Mouse (Mus musculus) heart, postnatal 0 days (tissue): ENCODE measurements around the gene Pde4dip. TPM values are rescaled to one million over a fixed set of nuclear protein-coding genes. Genes with fewer than 3 reads are reported as not detected.
A peak's percentile ranks its signal among the peaks of the same experiment; 100 is the strongest.

ENCODE experiments used
- ATAC-seq: fragments of 200-750 bp; cut with Nextera tagmentation; 2 replicates; pipeline ENCODE4 v1.8.0; 2017; ENCODE audit warnings: low read depth, moderate number of reproducible peaks, moderate library complexity; ENCODE audit not compliant: insufficient read depth
- DNase-seq: peaks from one replicate; pipeline ENCODE4 v3.0.0-alpha.2; 2016; ENCODE audit warnings: low spot score
- H3K27ac ChIP-seq: fragments of 300-500 bp; sonication (generic); 2 replicates; pipeline ENCODE4 v1.5.1; 2014; ENCODE audit warnings: low read depth, mild to moderate bottlenecking
- H3K27me3 ChIP-seq: fragments of 300-500 bp; sonication (generic); 2 replicates; pipeline ENCODE4 v1.6.1; 2014; ENCODE audit warnings: low read length, mixed read lengths; ENCODE audit not compliant: control insufficient read depth, insufficient read depth
- H3K36me3 ChIP-seq: fragments of 300-500 bp; sonication (generic); replicated peaks from 2 replicates; pipeline ENCODE4 v1.6.1; 2014; ENCODE audit warnings: low read length, mixed read lengths; ENCODE audit not compliant: control insufficient read depth, insufficient read depth
- H3K4me1 ChIP-seq: fragments of 300-500 bp; sonication (generic); 2 replicates; pipeline ENCODE4 v1.6.1; 2014; ENCODE audit warnings: antibody characterized with exemption; ENCODE audit not compliant: control insufficient read depth, insufficient read depth
- H3K4me2 ChIP-seq: fragments of 300-500 bp; sonication (generic); 2 replicates; pipeline ENCODE4 v1.6.1; 2014; ENCODE audit warnings: low read depth, mild to moderate bottlenecking, low read length, moderate library complexity
- H3K4me3 ChIP-seq: fragments of 300-500 bp; sonication (generic); 2 replicates; pipeline ENCODE4 v1.5.1; 2014; ENCODE audit warnings: low read depth, low read length
- H3K9ac ChIP-seq: fragments of 300-500 bp; sonication (generic); replicated peaks from 2 replicates; pipeline ENCODE4 v1.6.1; 2014; ENCODE audit warnings: low read depth, low read length, mixed read lengths
- H3K9me3 ChIP-seq: fragments of 300-500 bp; sonication (generic); replicated peaks from 2 replicates; pipeline ENCODE4 v1.6.1; 2016; ENCODE audit warnings: low read length; ENCODE audit not compliant: control insufficient read depth
- CTCF ChIP-seq: IDR thresholded peaks from 2 replicates; pipeline ENCODE4 v1.5.1; 2016; ENCODE audit warnings: antibody characterized with exemption, control low read depth, low read depth
- EP300 ChIP-seq: IDR thresholded peaks from 2 replicates; pipeline ENCODE4 v1.6.1; 2016; ENCODE audit warnings: antibody characterized with exemption, low read depth
- WGBS: fragments of 180-500 bp; shearing (Covaris S2); extraction: QIAGEN DNeasy Blood & Tissue Kit; methylation state at CpG from one replicate; pipeline ENCODE4 v1.1.7; 2014; 5-methylcytosine and 5-hydroxymethylcytosine counted together
- polyA plus RNA-seq: library from polyadenylated mRNA; unstranded; fragments of >200 nt; fragmentation: Nextera tagmentation; extraction: Ambion mirVana; gene quantifications from 2 replicates; pipeline ENCODE4 v1.2.1, GENCODE M21; 2015
- total RNA-seq: library from RNA; depleted of rRNA; stranded (reverse); fragments of >200 nt; gene quantifications from 2 replicates; pipeline ENCODE4 v1.2.3, GENCODE M21; 2014; ENCODE audit warnings: low replicate concordance

The Pde4dip gene
- total and polyA plus RNA-seq, 2 experiments from 2014 or later = 126 to 498 TPM

- no peak for ATAC-seq
- Histone ChIP-seq H3K27me3 (0 out of 2 replicates have a peak, but pooled peaks cover 7% of the 10 kb centered on the region), H3K9ac (no peak overlapping the region), H3K27ac (no peak overlapping the region), H3K4me1 (peaks cover 6% of the 10 kb centered on the region; the same call in 1 of the 2 replicates), H3K36me3 (no peaks in the 10 kb centered on the region), H3K4me3 (no peak overlapping the region), H3K9me3 (no peaks in the 10 kb centered on the region), H3K4me2 (no peak overlapping the region)
- 42% methylated on average over 12 of the region's 12 CpGs for WGBS
- no peak for TF ChIP-seq CTCF
- no peak for TF ChIP-seq EP300
- DNase-seq = no peak
These were observed 41.8 kb upstream of the Pde4dip start for GRCm38 (mm10) chr3:97930141-97930786.

- H3K9ac ChIP-seq = no peak overlapping the region
- H3K27ac ChIP-seq = no peak overlapping the region
- 0 out of 2 replicates have a peak, but pooled peaks cover 7% of the 10 kb centered on the region for H3K27me3 ChIP-seq
- H3K4me1 ChIP-seq = peaks cover 6% of the 10 kb centered on the region; the same call in 1 of the 2 replicates
- no peaks in the 10 kb centered on the region for H3K9me3 ChIP-seq
- DNase-seq (peak; percentile 85), ATAC-seq (peak; percentile 68)
- H3K4me2 ChIP-seq = no peak overlapping the region
- H3K36me3 ChIP-seq = peaks cover 3% of the 10 kb centered on the region
- TF ChIP-seq EP300 (no peak), CTCF (peak; percentile 88)
- no peak overlapping the region for H3K4me3 ChIP-seq
- 55% methylated on average over 9 of the region's 9 CpGs for WGBS
These were observed 40.7 kb upstream of the Pde4dip start for GRCm38 (mm10) chr3:97928968-97929858.

- peaks cover 20% of the 10 kb centered on the region for H3K36me3 ChIP-seq
- no peak overlapping the region for H3K9ac ChIP-seq
- DNase-seq (no peak), ATAC-seq (no peak)
- no peaks in the 10 kb centered on the region for H3K27me3 ChIP-seq
- no peaks in the 10 kb centered on the region for H3K9me3 ChIP-seq
- no peaks in the 10 kb centered on the region for H3K4me1 ChIP-seq
- H3K4me3 ChIP-seq = no peak overlapping the region
- H3K4me2 ChIP-seq = no peak overlapping the region
- no peak for TF ChIP-seq CTCF
- TF ChIP-seq EP300 = no peak
- no peak overlapping the region for H3K27ac ChIP-seq
- WGBS = 46% methylated on average over 4 of the region's 4 CpGs
These were observed 38.8 kb upstream of the Pde4dip start for GRCm38 (mm10) chr3:97927322-97927721.

- WGBS = 70% methylated on average over 2 of the region's 2 CpGs
- H3K9ac ChIP-seq = no peak overlapping the region
- H3K27ac ChIP-seq = no peak overlapping the region
- no peak for TF ChIP-seq CTCF
- TF ChIP-seq EP300 = no peak
- H3K9me3 ChIP-seq = no peaks in the 10 kb centered on the region
- H3K4me1 ChIP-seq = no peaks in the 10 kb centered on the region
- no peak overlapping the region for H3K4me3 ChIP-seq
- DNase-seq (no peak), ATAC-seq (no peak)
- no peaks in the 10 kb centered on the region for H3K27me3 ChIP-seq
- H3K36me3 ChIP-seq = peaks cover 31% of the 10 kb centered on the region
- no peak overlapping the region for H3K4me2 ChIP-seq
These were observed 36.7 kb upstream of the Pde4dip start for GRCm38 (mm10) chr3:97925246-97925645.

GRCm38 (mm10) chr3:97918885-97919550 lies 30.5 kb upstream of the Pde4dip start:
- Histone ChIP-seq H3K9me3 (no peaks in the 10 kb centered on the region), H3K36me3 (peaks cover 79% of the 10 kb centered on the region), H3K27ac (no peak overlapping the region), H3K4me2 (no peak overlapping the region), H3K27me3 (no peaks in the 10 kb centered on the region), H3K4me1 (no peaks in the 10 kb centered on the region), H3K4me3 (no peak overlapping the region), H3K9ac (no peak overlapping the region)
- no peak for DNase-seq
- ATAC-seq = no peak
- TF ChIP-seq EP300 = no peak
- TF ChIP-seq CTCF = no peak
- WGBS = 95% methylated on average over 10 of the region's 10 CpGs
